ENCODE assay signal across 23 mouse cellular contexts in the genomic region with DNA sequence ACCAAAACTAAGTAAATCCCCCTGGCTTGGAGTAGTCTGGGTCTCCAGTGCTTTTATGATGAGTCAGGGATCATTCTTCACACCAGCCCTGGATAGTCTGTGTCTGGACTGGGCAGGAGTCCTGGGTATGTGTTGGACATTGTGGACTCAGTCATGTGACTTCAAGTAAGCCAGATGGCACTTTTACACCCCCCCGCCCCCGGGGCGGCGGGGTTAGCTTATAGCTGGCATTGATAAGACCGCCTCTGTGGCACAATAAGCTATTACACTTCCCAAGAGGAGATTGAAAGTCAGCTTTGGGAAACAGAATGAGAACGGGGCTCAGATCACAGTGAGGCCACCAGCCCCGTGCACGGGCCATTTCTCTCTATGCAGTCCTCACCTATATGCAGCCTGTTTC. TPM values are rescaled to one million over a fixed set of nuclear protein-coding genes. Genes with fewer than 3 reads are reported as not detected.
A peak's percentile ranks its signal among the peaks of the same experiment; 100 is the strongest.
DNase-seq lines count a peak whose midpoint lies in the region; ATAC-seq and TF ChIP-seq lines count a peak whose summit lies in the region.
"Not testable (repeated sequence)": the region's sequence is repeated elsewhere in the genome, so short reads cannot be mapped to it uniquely, and the experiment has no call there.
"Had no signal": no experiment of that assay in that cellular context is flagged by ENCODE, and none has a peak within 500 bp of the region (broad histone marks: within the 10 kb centered on the region; RNA-seq: fewer than 3 reads in every experiment).

No protein-coding gene starts in this region.

- not testable (repeated sequence) for H3K27me3 ChIP-seq in embryonic facial prominence, embryonic 10.5 days (replicated peaks; ENCODE audit: low read depth, poor library complexity, severe bottlenecking); hindbrain, embryonic 11.5 days (ENCODE audit: control insufficient read depth, insufficient read depth, low read length); midbrain, postnatal 0 days (ENCODE audit: insufficient read depth, low read length)

- not testable (repeated sequence) for H3K4me2 ChIP-seq in hindbrain, embryonic 11.5 days (replicated peaks; ENCODE audit: low read depth, low read length); midbrain, postnatal 0 days (ENCODE audit: low read depth, low read length, poor library complexity, severe bottlenecking)

- not testable (repeated sequence) for TF ChIP-seq CTCF in midbrain, postnatal 0 days (IDR thresholded peaks at IDR 0.05)

- not testable (repeated sequence) for H3K4me3 ChIP-seq in embryonic facial prominence, embryonic 10.5 days; hindbrain, embryonic 11.5 days (ENCODE audit: low read depth, low read length); midbrain, postnatal 0 days (ENCODE audit: low read depth, low read length)

- not testable (repeated sequence) for ATAC-seq in hindbrain, embryonic 11.5 days (ENCODE audit: low FRiP score); midbrain, postnatal 0 days (ENCODE audit: low FRiP score)

- WGBS in embryonic facial prominence, embryonic 10.5 days: 86% methylated on average over 8 of the region's 8 CpGs
- 84% methylated on average over 8 of the region's 8 CpGs for WGBS in hindbrain, embryonic 11.5 days
- WGBS in midbrain, postnatal 0 days: 82% methylated on average over 8 of the region's 8 CpGs

- not testable (repeated sequence) for H3K9ac ChIP-seq in hindbrain, embryonic 11.5 days (ENCODE audit: low read depth, low read length); midbrain, postnatal 0 days (replicated peaks; ENCODE audit: low read length, poor library complexity, severe bottlenecking)

- intact Hi-C loops in left cerebral cortex, postnatal 4 days (cut with DNase I): not testable (repeated sequence)

- H3K4me1 ChIP-seq in embryonic facial prominence, embryonic 10.5 days; hindbrain, embryonic 11.5 days (replicated peaks; ENCODE audit: control insufficient read depth, insufficient read depth, low read length); midbrain, postnatal 0 days (ENCODE audit: insufficient read depth, low read length): not testable (repeated sequence)

- H3K9me3 ChIP-seq in embryonic facial prominence, embryonic 10.5 days; hindbrain, embryonic 11.5 days (ENCODE audit: control insufficient read depth, low read length); midbrain, postnatal 0 days (ENCODE audit: low read length): not testable (repeated sequence)

- H3K27ac ChIP-seq in embryonic facial prominence, embryonic 10.5 days (replicated peaks); hindbrain, embryonic 11.5 days (ENCODE audit: low read depth, low read length); midbrain, postnatal 0 days (ENCODE audit: low read depth, low read length): not testable (repeated sequence)

- DNase-seq in MN1 (ENCODE audit: low spot score): peak; percentile 6
- peak; percentile 26 to 30 for DNase-seq in cerebellum, postnatal 14 days
- DNase-seq in embryonic facial prominence, embryonic 10.5 days (ENCODE audit: low spot score): peak; percentile 6
- DNase-seq in hindbrain, embryonic 11.5 days (ENCODE audit: low spot score): peak; percentile 1
- DNase-seq in left cerebral cortex, postnatal 4 days: peak; percentile 54
- peak; percentile 48 for DNase-seq in midbrain, postnatal 0 days (ENCODE audit: low spot score)
- DNase-seq in retina, postnatal 1 day: peak; percentile 24

- not testable (repeated sequence) for H3K36me3 ChIP-seq in embryonic facial prominence, embryonic 10.5 days (replicated peaks); hindbrain, embryonic 11.5 days (ENCODE audit: control insufficient read depth, insufficient read depth, low read length); midbrain, postnatal 0 days (ENCODE audit: insufficient read depth, low read length)

RNA-seq across cellular contexts. Expression of a gene that starts 0.7 kb away (rescaled TPM):
- polyA plus RNA-seq in embryonic facial prominence, embryonic 10.5 days (2016; fragmentation: Nextera tagmentation; extraction: Ambion mirVana): not detected in 2 replicates
- not detected in 2 replicates for polyA plus RNA-seq in hindbrain, embryonic 11.5 days (2014; fragmentation: Nextera tagmentation; extraction: Ambion mirVana)
- total RNA-seq in left cerebral cortex, postnatal 4 days (2021): under 1 TPM; 0.22 to 0.24 TPM
- 0.14 TPM in 1 of 2 replicates, not detected in the other for total RNA-seq in midbrain, postnatal 0 days (2014; rRNA removed)
- polyA plus RNA-seq in midbrain, postnatal 0 days (2015; fragmentation: Nextera tagmentation; extraction: Ambion mirVana): 0.05 and 0.17 TPM in 2 replicates
- total RNA-seq: common myeloid progenitor, adult 5-6 weeks; gastrocnemius, adult 2 months; gastrocnemius, postnatal 14 days; heart, adult 18-20 months; heart, postnatal 10 days; heart, postnatal 36 days had no signal
- polyA plus RNA-seq: cerebellum, adult 2 months; embryonic facial prominence, embryonic 11.5 days; embryonic facial prominence, embryonic 14.5 days; forebrain, embryonic 10.5 days; forebrain, embryonic 14.5 days; heart, embryonic 12.5 days; heart, embryonic 15.5 days; hindbrain, embryonic 10.5 days; hindbrain, embryonic 15.5 days; intestine, embryonic 15.5 days had no signal

Comparison
In these comparisons a context has a peak if more than half of its experiments do, and no peak if none do; other contexts are left out.
1. DNase-seq: peak in every context shown above with its lines; median percentile 54 in left cerebral cortex, postnatal 4 days; 48 in midbrain, postnatal 0 days; 28 in cerebellum, postnatal 14 days; 24 in retina, postnatal 1 day; 6 in MN1; 6 in embryonic facial prominence, embryonic 10.5 days; 1 in hindbrain, embryonic 11.5 days.